In the genomic region with DNA sequence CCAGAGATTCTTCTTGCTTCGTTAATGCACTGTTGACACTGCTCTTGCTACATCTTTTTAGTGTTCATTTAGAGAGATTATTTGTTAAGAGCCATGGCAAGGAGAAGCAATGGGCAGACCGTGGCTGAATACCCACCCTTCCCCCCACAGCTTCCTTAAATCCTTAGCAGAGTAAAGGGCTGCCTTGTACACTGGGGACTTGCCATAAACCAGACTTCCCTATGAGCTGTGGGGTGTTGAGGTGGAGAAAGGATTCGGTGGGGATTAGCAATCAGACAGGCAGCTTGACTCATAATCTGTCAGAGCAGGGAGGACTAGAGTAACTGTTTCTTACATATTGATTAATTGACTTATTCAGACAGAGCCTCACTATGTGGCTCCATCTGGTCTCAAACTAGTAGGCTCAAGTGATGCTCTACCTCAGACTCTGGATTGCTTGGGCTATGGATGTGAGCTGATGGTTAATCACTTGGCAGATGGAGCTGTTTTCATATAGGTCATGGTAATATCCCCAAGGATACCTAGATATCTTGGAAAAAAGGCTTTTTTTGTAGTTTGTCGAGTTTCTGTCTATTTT, we compare ENCODE assay signal across 13 mouse cellular contexts.
DNase-seq lines count a peak whose midpoint lies in the region; ATAC-seq and TF ChIP-seq lines count a peak whose summit lies in the region.
"Had no signal": no experiment of that assay in that cellular context is flagged by ENCODE, and none has a peak within 500 bp of the region (broad histone marks: within the 10 kb centered on the region; RNA-seq: fewer than 3 reads in every experiment).

No protein-coding gene starts in this region.

- H3K27me3 ChIP-seq in midbrain, embryonic 10.5 days (ENCODE audit: low read depth, poor library complexity, severe bottlenecking), result no peaks in the 10 kb centered on the region
- H3K27me3 ChIP-seq in midbrain, postnatal 0 days (ENCODE audit: insufficient read depth, low read length), result no peaks in the 10 kb centered on the region
- no peaks in the 10 kb centered on the region for H3K27me3 ChIP-seq in forebrain, embryonic 13.5 days
- no peaks in the 10 kb centered on the region for H3K27me3 ChIP-seq in intestine, embryonic 15.5 days (replicated peaks)

- peaks cover 38% of the 10 kb centered on the region for H3K4me1 ChIP-seq in midbrain, embryonic 10.5 days
- H3K4me1 ChIP-seq in midbrain, postnatal 0 days (ENCODE audit: insufficient read depth, low read length), result 0 out of 2 replicates have a peak, but pooled peaks cover 8% of the 10 kb centered on the region
- peaks cover 40% of the 10 kb centered on the region for H3K4me1 ChIP-seq in forebrain, embryonic 13.5 days
- no peaks in the 10 kb centered on the region for H3K4me1 ChIP-seq in intestine, embryonic 15.5 days (replicated peaks)

- H3K9ac ChIP-seq in midbrain, postnatal 0 days (replicated peaks; ENCODE audit: low read length, poor library complexity, severe bottlenecking), result no peak overlapping the region
- 0 out of 2 replicates have a peak overlapping the region, but pooled peaks have one; percentile 21 for H3K9ac ChIP-seq in forebrain, embryonic 13.5 days
- H3K9ac ChIP-seq in intestine, embryonic 15.5 days, result no peak overlapping the region

- H3K9me3 ChIP-seq in midbrain, embryonic 10.5 days (replicated peaks), result no peaks in the 10 kb centered on the region
- H3K9me3 ChIP-seq in midbrain, postnatal 0 days (ENCODE audit: low read length), result no peaks in the 10 kb centered on the region
- H3K9me3 ChIP-seq in forebrain, embryonic 13.5 days (replicated peaks), result no peaks in the 10 kb centered on the region
- no peaks in the 10 kb centered on the region for H3K9me3 ChIP-seq in intestine, embryonic 15.5 days

- no peak overlapping the region for H3K4me3 ChIP-seq in midbrain, embryonic 10.5 days
- no peak overlapping the region for H3K4me3 ChIP-seq in midbrain, postnatal 0 days (ENCODE audit: low read depth, low read length)
- H3K4me3 ChIP-seq in forebrain, embryonic 13.5 days, result no peak overlapping the region
- H3K4me3 ChIP-seq in intestine, embryonic 15.5 days (replicated peaks), result no peak overlapping the region
- H3K4me3 ChIP-seq: erythroblast, embryonic 14.5 days had no signal

- WGBS in midbrain, embryonic 10.5 days, result 50% methylated on average over 4 of the region's 4 CpGs
- WGBS in midbrain, postnatal 0 days, result 19% methylated on average over 4 of the region's 4 CpGs
- 35% methylated on average over 4 of the region's 4 CpGs for WGBS in forebrain, embryonic 13.5 days
- 54% methylated on average over 4 of the region's 4 CpGs for WGBS in intestine, embryonic 15.5 days

- H3K4me2 ChIP-seq in midbrain, postnatal 0 days (ENCODE audit: low read depth, low read length, poor library complexity, severe bottlenecking), result no peak overlapping the region
- H3K4me2 ChIP-seq in forebrain, embryonic 13.5 days, result peak overlapping the region; percentile 10; the same call in 1 of the 2 replicates
- H3K4me2 ChIP-seq in intestine, embryonic 15.5 days (replicated peaks), result no peak overlapping the region
- H3K4me2 ChIP-seq: liver, embryonic 11.5 days had no signal

- DNase-seq in midbrain, embryonic 10.5 days (ENCODE audit: low spot score), result no peak
- DNase-seq in midbrain, postnatal 0 days (ENCODE audit: low spot score), result no peak
- peak; percentile 49 for DNase-seq in mesoderm, embryonic 11.5 days (ENCODE audit: low read depth, low spot score)
- no peak for DNase-seq in urinary bladder, postnatal 25 days (ENCODE audit: low spot score)
- no peak for DNase-seq in spleen, adult 12 weeks (ENCODE audit: low spot score)
- DNase-seq: cerebellum, adult 2 months; gastrocnemius, postnatal 36 days; thymus, adult 2 months had no signal

- no peak for ATAC-seq in midbrain, postnatal 0 days (ENCODE audit: low FRiP score)
- peak; percentile 61 for ATAC-seq in forebrain, embryonic 13.5 days
- ATAC-seq in intestine, embryonic 15.5 days, result no peak

- TF ChIP-seq CTCF in midbrain, postnatal 0 days (IDR thresholded peaks at IDR 0.05), result no peak

- no peaks in the 10 kb centered on the region for H3K36me3 ChIP-seq in midbrain, embryonic 10.5 days
- no peaks in the 10 kb centered on the region for H3K36me3 ChIP-seq in midbrain, postnatal 0 days (ENCODE audit: insufficient read depth, low read length)
- no peaks in the 10 kb centered on the region for H3K36me3 ChIP-seq in forebrain, embryonic 13.5 days (ENCODE audit: poor library complexity, severe bottlenecking)
- no peaks in the 10 kb centered on the region for H3K36me3 ChIP-seq in intestine, embryonic 15.5 days

- H3K27ac ChIP-seq in midbrain, embryonic 10.5 days (replicated peaks), result peak overlapping the region; percentile 42; the same call in 1 of the 2 replicates
- no peak overlapping the region for H3K27ac ChIP-seq in midbrain, postnatal 0 days (ENCODE audit: low read depth, low read length)
- peak overlapping the region; percentile 93 for H3K27ac ChIP-seq in forebrain, embryonic 13.5 days
- no peak overlapping the region for H3K27ac ChIP-seq in intestine, embryonic 15.5 days
- H3K27ac ChIP-seq: kidney, postnatal 0 days had no signal

Comparison
In these comparisons a context has a peak if more than half of its experiments do, and no peak if none do; other contexts are left out.
1. H3K27ac ChIP-seq: peak in midbrain, embryonic 10.5 days (single experiment) and forebrain, embryonic 13.5 days (single experiment); none in midbrain, postnatal 0 days (single experiment) and intestine, embryonic 15.5 days (single experiment).